Mouse (Mus musculus) intestine, embryonic 15.5 days (tissue): Measurements from ENCODE around the gene Gm26897. TPM values are rescaled to one million over a fixed set of nuclear protein-coding genes. Genes with fewer than 3 reads are reported as not detected.

Experiments used
- ATAC-seq: fragments of 200-750 bp; cut with Nextera tagmentation; 2 replicates; pipeline ENCODE4 v1.8.0; 2017; ENCODE audit warnings: moderate TSS enrichment, moderate library complexity
- H3K27ac ChIP-seq: fragments of 300-500 bp; sonication (generic); 2 replicates; pipeline ENCODE4 v1.5.1; 2015; ENCODE audit warnings: mild to moderate bottlenecking, inconsistent platforms
- H3K27me3 ChIP-seq: fragments of 300-500 bp; sonication (generic); replicated peaks from 2 replicates; pipeline ENCODE4 v1.6.1; 2015; ENCODE audit warnings: inconsistent platforms
- H3K36me3 ChIP-seq: fragments of 300-500 bp; sonication (generic); 2 replicates; pipeline ENCODE4 v1.6.1; 2015; ENCODE audit warnings: inconsistent platforms
- H3K4me1 ChIP-seq: fragments of 300-500 bp; sonication (generic); replicated peaks from 2 replicates; pipeline ENCODE4 v1.6.1; 2015; ENCODE audit warnings: inconsistent platforms
- H3K4me2 ChIP-seq: fragments of 300-500 bp; sonication (generic); replicated peaks from 2 replicates; pipeline ENCODE4 v1.6.1; 2015; ENCODE audit warnings: mild to moderate bottlenecking, inconsistent platforms
- H3K4me3 ChIP-seq: fragments of 300-500 bp; sonication (generic); replicated peaks from 2 replicates; pipeline ENCODE4 v1.5.1; 2015; ENCODE audit warnings: inconsistent platforms
- H3K9ac ChIP-seq: fragments of 300-500 bp; sonication (generic); 2 replicates; pipeline ENCODE4 v1.6.1; 2015; ENCODE audit warnings: inconsistent platforms
- H3K9me3 ChIP-seq: fragments of 300-500 bp; sonication (generic); 2 replicates; pipeline ENCODE4 v1.6.1; 2016; ENCODE audit warnings: inconsistent platforms
- WGBS: fragments of 180-500 bp; shearing (Covaris S2); methylation state at CpG from one replicate; pipeline ENCODE4 v1.1.7; 2015; 5-methylcytosine and 5-hydroxymethylcytosine counted together
- polyA plus RNA-seq: library from polyadenylated mRNA; unstranded; fragments of >200 nt; fragmentation: Nextera tagmentation; extraction: Ambion mirVana; gene quantifications from 2 replicates; pipeline ENCODE4 v1.2.1, GENCODE M21; 2015

Gene Gm26897
- polyA plus RNA-seq: not detected in 2 replicates

GRCm38 (mm10) chr5:111733851-111734250, at the start of gene Gm26897:
Gene Gm26897, plus strand, starts transcription at chr5:111733924.
- no peak for ATAC-seq
- H3K36me3 ChIP-seq: no peaks in the 10 kb centered on the region
- no peak within 1 kb of the TSS for H3K9ac ChIP-seq
- H3K9me3 ChIP-seq: no peaks in the 10 kb centered on the region
- H3K4me2 ChIP-seq: no peak within 1 kb of the TSS
- H3K27ac ChIP-seq: no peak within 1 kb of the TSS
- H3K4me3 ChIP-seq: no peak within 1 kb of the TSS
- peaks cover 5% of the 10 kb centered on the region; the same call in 1 of the 2 replicates for H3K4me1 ChIP-seq
- WGBS: 88% methylated on average over 12 of the region's 12 CpGs
- H3K27me3 ChIP-seq: no peaks in the 10 kb centered on the region

- no peaks in the 10 kb centered on the region for H3K36me3 ChIP-seq
- WGBS: 78% methylated on average over 5 of the region's 5 CpGs
- no peaks in the 10 kb centered on the region for H3K27me3 ChIP-seq
- no peak overlapping the region for H3K4me3 ChIP-seq
- no peaks in the 10 kb centered on the region for H3K9me3 ChIP-seq
- H3K27ac ChIP-seq: no peak overlapping the region
- H3K9ac ChIP-seq: no peak overlapping the region
- H3K4me1 ChIP-seq: no peaks in the 10 kb centered on the region; the same call in 1 of the 2 replicates
- no peak overlapping the region for H3K4me2 ChIP-seq
- ATAC-seq: no peak
Observed at GRCm38 (mm10) chr5:111687370-111687769, 46.4 kb upstream of the Gm26897 start.

GRCm38 (mm10) chr5:111688584-111688983, 45.1 kb upstream of the Gm26897 start:
- no peak for ATAC-seq
- no peak overlapping the region for H3K27ac ChIP-seq

GRCm38 (mm10) chr5:111697996-111698395, 35.7 kb upstream of the Gm26897 start:
- 80% methylated on average over 7 of the region's 7 CpGs for WGBS
- H3K27ac ChIP-seq: no peak overlapping the region
- no peak overlapping the region for H3K4me3 ChIP-seq
- no peaks in the 10 kb centered on the region for H3K36me3 ChIP-seq
- H3K27me3 ChIP-seq: no peaks in the 10 kb centered on the region
- H3K9me3 ChIP-seq: no peaks in the 10 kb centered on the region
- no peak for ATAC-seq
- H3K9ac ChIP-seq: no peak overlapping the region
- H3K4me2 ChIP-seq: no peak overlapping the region
- H3K4me1 ChIP-seq: peaks cover 6% of the 10 kb centered on the region; the same call in 1 of the 2 replicates

More at GRCm38 (mm10) chr5:111688584-111688983, 45.1 kb upstream of the Gm26897 start:
- Histone ChIP-seq H3K9ac (no peak overlapping the region), H3K27me3 (no peaks in the 10 kb centered on the region), H3K4me2 (no peak overlapping the region), H3K36me3 (no peaks in the 10 kb centered on the region), H3K9me3 (no peaks in the 10 kb centered on the region), H3K4me3 (no peak overlapping the region), H3K4me1 (no peaks in the 10 kb centered on the region; the same call in 1 of the 2 replicates)
- WGBS: 51% methylated on average over 10 of the region's 10 CpGs

- no peak for ATAC-seq
- no peak overlapping the region for H3K27ac ChIP-seq
- WGBS: 81% methylated on average over 23 of the region's 23 CpGs
- no peak overlapping the region for H3K4me3 ChIP-seq
- no peak overlapping the region for H3K4me2 ChIP-seq
- H3K9ac ChIP-seq: no peak overlapping the region
- no peaks in the 10 kb centered on the region for H3K27me3 ChIP-seq
- H3K9me3 ChIP-seq: no peaks in the 10 kb centered on the region
- H3K4me1 ChIP-seq: peaks cover 6% of the 10 kb centered on the region; the same call in 1 of the 2 replicates
- no peaks in the 10 kb centered on the region for H3K36me3 ChIP-seq
Observed at GRCm38 (mm10) chr5:111699711-111700303, 33.9 kb upstream of the Gm26897 start.

- Histone ChIP-seq H3K4me2 (peak overlapping the region; percentile 61), H3K27ac (peak overlapping the region; percentile 11; the same call in 1 of the 2 replicates), H3K4me3 (peak overlapping the region; percentile 17), H3K9ac (no peak overlapping the region), H3K36me3 (no peaks in the 10 kb centered on the region), H3K27me3 (no peaks in the 10 kb centered on the region), H3K9me3 (no peaks in the 10 kb centered on the region), H3K4me1 (peaks cover 6% of the 10 kb centered on the region; the same call in 1 of the 2 replicates)
- peak; percentile 55 for ATAC-seq
- WGBS: 6% methylated on average over 21 of the region's 31 CpGs
Observed at GRCm38 (mm10) chr5:111701634-111702329, 31.9 kb upstream of the Gm26897 start.

- 85% methylated on average over 7 of the region's 7 CpGs for WGBS
- no peak overlapping the region for H3K27ac ChIP-seq
- H3K4me3 ChIP-seq: no peak overlapping the region
- H3K9ac ChIP-seq: no peak overlapping the region
- ATAC-seq: no peak
- no peaks in the 10 kb centered on the region for H3K36me3 ChIP-seq
- peaks cover 6% of the 10 kb centered on the region; the same call in 1 of the 2 replicates for H3K4me1 ChIP-seq
- no peaks in the 10 kb centered on the region for H3K9me3 ChIP-seq
- no peak overlapping the region for H3K4me2 ChIP-seq
- no peaks in the 10 kb centered on the region for H3K27me3 ChIP-seq
Observed at GRCm38 (mm10) chr5:111703586-111703985, 30.1 kb upstream of the Gm26897 start.

GRCm38 (mm10) chr5:111704326-111704725, 29.4 kb upstream of the Gm26897 start:
- ATAC-seq: no peak
- H3K4me3 ChIP-seq: no peak overlapping the region
- H3K9ac ChIP-seq: no peak overlapping the region
- H3K27ac ChIP-seq: no peak overlapping the region
- H3K9me3 ChIP-seq: no peaks in the 10 kb centered on the region
- H3K36me3 ChIP-seq: no peaks in the 10 kb centered on the region
- peaks cover 6% of the 10 kb centered on the region; the same call in 1 of the 2 replicates for H3K4me1 ChIP-seq
- H3K4me2 ChIP-seq: no peak overlapping the region
- H3K27me3 ChIP-seq: no peaks in the 10 kb centered on the region; the same call in 1 of the 2 replicates
- WGBS: 80% methylated on average over 11 of the region's 11 CpGs

- WGBS: 35% methylated on average over 8 of the region's 8 CpGs
- H3K4me3 ChIP-seq: no peak overlapping the region
- H3K27ac ChIP-seq: no peak overlapping the region
- no peak overlapping the region for H3K4me2 ChIP-seq
- H3K9ac ChIP-seq: no peak overlapping the region
- H3K27me3 ChIP-seq: no peaks in the 10 kb centered on the region; the same call in 1 of the 2 replicates
- no peaks in the 10 kb centered on the region for H3K4me1 ChIP-seq
- H3K9me3 ChIP-seq: no peaks in the 10 kb centered on the region
- no peaks in the 10 kb centered on the region for H3K36me3 ChIP-seq
- ATAC-seq: no peak
Observed at GRCm38 (mm10) chr5:111709195-111709901, 24.4 kb upstream of the Gm26897 start.

- WGBS: 61% methylated on average over 3 of the region's 3 CpGs
- ATAC-seq: no peak
- H3K27me3 ChIP-seq: no peaks in the 10 kb centered on the region
Observed at GRCm38 (mm10) chr5:111719018-111719417, 14.7 kb upstream of the Gm26897 start.

GRCm38 (mm10) chr5:111720726-111721125, 13.0 kb upstream of the Gm26897 start:
- Histone ChIP-seq H3K9ac (no peak overlapping the region), H3K27ac (no peak overlapping the region), H3K36me3 (no peaks in the 10 kb centered on the region), H3K4me2 (no peak overlapping the region), H3K4me3 (no peak overlapping the region), H3K27me3 (no peaks in the 10 kb centered on the region), H3K4me1 (peaks cover 9% of the 10 kb centered on the region; the same call in 1 of the 2 replicates), H3K9me3 (no peaks in the 10 kb centered on the region)
- 61% methylated on average over 9 of the region's 9 CpGs for WGBS
- no peak for ATAC-seq

More at GRCm38 (mm10) chr5:111719018-111719417, 14.7 kb upstream of the Gm26897 start:
- Histone ChIP-seq H3K36me3 (no peaks in the 10 kb centered on the region), H3K9ac (no peak overlapping the region), H3K27ac (no peak overlapping the region), H3K9me3 (no peaks in the 10 kb centered on the region), H3K4me1 (no peaks in the 10 kb centered on the region), H3K4me2 (no peak overlapping the region), H3K4me3 (no peak overlapping the region)

- Histone ChIP-seq H3K36me3 (no peaks in the 10 kb centered on the region), H3K4me3 (no peak overlapping the region), H3K9me3 (no peaks in the 10 kb centered on the region), H3K9ac (no peak overlapping the region), H3K27ac (no peak overlapping the region), H3K27me3 (no peaks in the 10 kb centered on the region), H3K4me1 (peaks cover 10% of the 10 kb centered on the region; the same call in 1 of the 2 replicates), H3K4me2 (no peak overlapping the region)
- ATAC-seq: no peak
- 74% methylated on average over 10 of the region's 10 CpGs for WGBS
Observed at GRCm38 (mm10) chr5:111724713-111725112, 9.0 kb upstream of the Gm26897 start.
